8 mouse cellular contexts compared by ENCODE assay signal in genomic region chr6:101374721-101375120, GRCm38 (mm10). TPM values are rescaled to one million over a fixed set of nuclear protein-coding genes. Genes with fewer than 3 reads are reported as not detected.
DNase-seq lines count a peak whose midpoint lies in the region; ATAC-seq lines count a peak whose summit lies in the region.

No protein-coding gene starts in this region.

- no peak overlapping the region for H3K4me3 ChIP-seq in forebrain, embryonic 11.5 days (ENCODE audit: low read depth, low read length)

- no peaks in the 10 kb centered on the region for H3K9me3 ChIP-seq in forebrain, embryonic 11.5 days (ENCODE audit: control insufficient read depth, low read length)

- peak overlapping the region; percentile 16; the same call in 1 of the 2 replicates for H3K9ac ChIP-seq in forebrain, embryonic 11.5 days (ENCODE audit: low read length)

- 1% methylated on average over 7 of the region's 7 CpGs for whole genome bisulfite sequencing in forebrain, embryonic 11.5 days

- H3K27ac ChIP-seq in forebrain, embryonic 11.5 days (ENCODE audit: low read depth, low read length), result no peak overlapping the region

- H3K4me2 ChIP-seq in forebrain, embryonic 11.5 days (ENCODE audit: low read depth, low read length, severe bottlenecking), result peak overlapping the region; percentile 36

- H3K27me3 ChIP-seq in forebrain, embryonic 11.5 days (ENCODE audit: control insufficient read depth, insufficient read depth, low read length), result peaks cover 9% of the 10 kb centered on the region

- peaks cover 19% of the 10 kb centered on the region for H3K4me1 ChIP-seq in forebrain, embryonic 11.5 days (replicated peaks; ENCODE audit: control insufficient read depth, insufficient read depth, low read length)

- no peak for ATAC-seq in forebrain, embryonic 11.5 days (replicated peaks; ENCODE audit: low FRiP score)

- no peaks in the 10 kb centered on the region for H3K36me3 ChIP-seq in forebrain, embryonic 11.5 days (ENCODE audit: control insufficient read depth, insufficient read depth, low read length)

- peak; percentile 71 for DNase-seq in adrenal gland, postnatal 10 days
- DNase-seq in forebrain, embryonic 11.5 days (ENCODE audit: low spot score), result peak; percentile 72
- DNase-seq in heart, postnatal 10 days, result peak; percentile 83 to 85
- DNase-seq in kidney, postnatal 25 days, result peak; percentile 83 to 93
- peak; percentile 83 to 94 for DNase-seq in lung, postnatal 4 days
- no peak for DNase-seq in thymus, postnatal 36 days
- DNase-seq in layer of hippocampus, adult 11-12 months (ENCODE audit: low spot score), result no peak
- no peak for DNase-seq in right cerebral cortex, postnatal 36 days (ENCODE audit: low spot score in 2 of 2)

- intact Hi-C loops in heart, postnatal 10 days (cut with DNase I), result loop anchor here (5.0 kb wide), 1 partner anchor 492 kb away; no protein-coding TSS in a partner anchor

RNA-seq across cellular contexts. Expression of gene Pdzrn3, which starts 3.0 kb away (rescaled TPM):
- total RNA-seq in adrenal gland, postnatal 10 days (2021), result 10 to 100 TPM; 15.7 to 21.4 TPM
- polyA plus RNA-seq in forebrain, embryonic 11.5 days (2014; fragmentation: Nextera tagmentation; extraction: Ambion mirVana), result 6.0 and 6.4 TPM in 2 replicates
- 10 to 100 TPM; 41.4 to 69.5 TPM for total RNA-seq in heart, postnatal 10 days (2021)

Comparison
In these comparisons a context has a peak if more than half of its experiments do, and no peak if none do; other contexts are left out.
1. DNase-seq: peak in adrenal gland, postnatal 10 days (single experiment), forebrain, embryonic 11.5 days (single experiment), heart, postnatal 10 days (2 of 2), kidney, postnatal 25 days (2 of 2) and lung, postnatal 4 days (2 of 2); none in thymus, postnatal 36 days (0 of 2), layer of hippocampus, adult 11-12 months (single experiment) and right cerebral cortex, postnatal 36 days (0 of 2).